Mouse (Mus musculus): ENCODE results near the gene Tspan32.

- TF ChIP-seq EP300 (IDR thresholded peaks at IDR 0.05; ENCODE audit: low read depth) (no peak), CTCF (IDR thresholded peaks at IDR 0.05; ENCODE audit: low read depth) (no peak)
These were observed 46.5 kb downstream of the Tspan32 start for GRCm38 (mm10) chr7:143051316-143051715.

Data from liver, postnatal 0 days (tissue).